Mouse (Mus musculus): Measurements from ENCODE around the gene Kcna10. TPM values are rescaled to one million over a fixed set of nuclear protein-coding genes. Genes with fewer than 3 reads are reported as not detected.

The Kcna10 gene
- polyA plus RNA-seq (2012; rRNA removed), result not detected in 2 replicates

- no peak for DNase-seq (ENCODE audit: low read depth)
- TF ChIP-seq POLR2A (IDR thresholded peaks at IDR 0.05; ENCODE audit: borderline replicate concordance, extremely low read depth, insufficient read depth, insufficient read length, poor library complexity, severe bottlenecking) (no peak), CTCF (IDR thresholded peaks at IDR 0.05; ENCODE audit: borderline replicate concordance, extremely low read depth, insufficient read depth, insufficient read length) (no peak)
These were observed at the start of gene Kcna10 for GRCm38 (mm10) chr3:107182756-107183155. TSS of gene Kcna10 (plus strand) at chr3:107183056.

- TF ChIP-seq POLR2A (IDR thresholded peaks at IDR 0.05; ENCODE audit: borderline replicate concordance, extremely low read depth, insufficient read depth, insufficient read length, poor library complexity, severe bottlenecking) (no peak), CTCF (IDR thresholded peaks at IDR 0.05; ENCODE audit: borderline replicate concordance, extremely low read depth, insufficient read depth, insufficient read length) (no peak)
- no peak for DNase-seq (ENCODE audit: low read depth)
These were observed 48.4 kb upstream of the Kcna10 start for GRCm38 (mm10) chr3:107134457-107134856.

GRCm38 (mm10) chr3:107147126-107147525 lies 35.7 kb upstream of the Kcna10 start:
- peak; percentile 41 for DNase-seq (ENCODE audit: low read depth)
- TF ChIP-seq POLR2A (IDR thresholded peaks at IDR 0.05; ENCODE audit: borderline replicate concordance, extremely low read depth, insufficient read depth, insufficient read length, poor library complexity, severe bottlenecking) (no peak), CTCF (IDR thresholded peaks at IDR 0.05; ENCODE audit: borderline replicate concordance, extremely low read depth, insufficient read depth, insufficient read length) (no peak)

- TF ChIP-seq CTCF (IDR thresholded peaks at IDR 0.05; ENCODE audit: borderline replicate concordance, extremely low read depth, insufficient read depth, insufficient read length) (peak; percentile 45; the same call in 1 of the 2 replicates), POLR2A (IDR thresholded peaks at IDR 0.05; ENCODE audit: borderline replicate concordance, extremely low read depth, insufficient read depth, insufficient read length, poor library complexity, severe bottlenecking) (no peak)
- peak; percentile 29 for DNase-seq (ENCODE audit: low read depth)
These were observed 33.9 kb upstream of the Kcna10 start for GRCm38 (mm10) chr3:107149006-107149405.

GRCm38 (mm10) chr3:107150469-107150868 lies 32.4 kb upstream of the Kcna10 start:
- DNase-seq (ENCODE audit: low read depth), result peak; percentile 91
- TF ChIP-seq POLR2A (IDR thresholded peaks at IDR 0.05; ENCODE audit: borderline replicate concordance, extremely low read depth, insufficient read depth, insufficient read length, poor library complexity, severe bottlenecking), result no peak
- TF ChIP-seq CTCF (IDR thresholded peaks at IDR 0.05; ENCODE audit: borderline replicate concordance, extremely low read depth, insufficient read depth, insufficient read length), result no peak

- DNase-seq (ENCODE audit: low read depth), result peak; percentile 91
- TF ChIP-seq CTCF (IDR thresholded peaks at IDR 0.05; ENCODE audit: borderline replicate concordance, extremely low read depth, insufficient read depth, insufficient read length) (no peak), POLR2A (IDR thresholded peaks at IDR 0.05; ENCODE audit: borderline replicate concordance, extremely low read depth, insufficient read depth, insufficient read length, poor library complexity, severe bottlenecking) (no peak)
These were observed 31.9 kb upstream of the Kcna10 start for GRCm38 (mm10) chr3:107150872-107151540.

- no peak for TF ChIP-seq POLR2A (IDR thresholded peaks at IDR 0.05; ENCODE audit: borderline replicate concordance, extremely low read depth, insufficient read depth, insufficient read length, poor library complexity, severe bottlenecking)
- no peak for TF ChIP-seq CTCF (IDR thresholded peaks at IDR 0.05; ENCODE audit: borderline replicate concordance, extremely low read depth, insufficient read depth, insufficient read length)
- no peak for DNase-seq (ENCODE audit: low read depth)
These were observed 28.8 kb upstream of the Kcna10 start for GRCm38 (mm10) chr3:107153772-107154655.

- TF ChIP-seq POLR2A (IDR thresholded peaks at IDR 0.05; ENCODE audit: borderline replicate concordance, extremely low read depth, insufficient read depth, insufficient read length, poor library complexity, severe bottlenecking) (no peak), CTCF (IDR thresholded peaks at IDR 0.05; ENCODE audit: borderline replicate concordance, extremely low read depth, insufficient read depth, insufficient read length) (no peak)
- no peak for DNase-seq (ENCODE audit: low read depth)
These were observed 24.0 kb upstream of the Kcna10 start for GRCm38 (mm10) chr3:107158856-107159255.

GRCm38 (mm10) chr3:107159418-107159817 lies 23.4 kb upstream of the Kcna10 start:
- peak; percentile 32 for DNase-seq (ENCODE audit: low read depth)
- peak; percentile 22; the same call in 1 of the 2 replicates for TF ChIP-seq CTCF (IDR thresholded peaks at IDR 0.05; ENCODE audit: borderline replicate concordance, extremely low read depth, insufficient read depth, insufficient read length)
- no peak for TF ChIP-seq POLR2A (IDR thresholded peaks at IDR 0.05; ENCODE audit: borderline replicate concordance, extremely low read depth, insufficient read depth, insufficient read length, poor library complexity, severe bottlenecking)

- TF ChIP-seq POLR2A (IDR thresholded peaks at IDR 0.05; ENCODE audit: borderline replicate concordance, extremely low read depth, insufficient read depth, insufficient read length, poor library complexity, severe bottlenecking), result no peak
- TF ChIP-seq CTCF (IDR thresholded peaks at IDR 0.05; ENCODE audit: borderline replicate concordance, extremely low read depth, insufficient read depth, insufficient read length), result peak; percentile 36; the same call in 1 of the 2 replicates
- DNase-seq (ENCODE audit: low read depth), result peak; percentile 63
These were observed 23.0 kb upstream of the Kcna10 start for GRCm38 (mm10) chr3:107159859-107160324.

GRCm38 (mm10) chr3:107162741-107163140 lies 20.1 kb upstream of the Kcna10 start:
- TF ChIP-seq CTCF (IDR thresholded peaks at IDR 0.05; ENCODE audit: borderline replicate concordance, extremely low read depth, insufficient read depth, insufficient read length), result no peak
- DNase-seq (ENCODE audit: low read depth), result no peak

Measured in brain, embryonic 14.5 days (tissue).